Mouse (Mus musculus) frontal cortex, postnatal 10 days (tissue): Measurements from ENCODE around the gene Cd82.

Source experiments
- DNase-seq, 2 experiments: peaks; one replicate each; pipeline ENCODE4 v3.0.0; 2022; ENCODE audit warnings: low spot score in 2 of 2, mixed read lengths in 1 of 2

Gene Cd82

GRCm38 (mm10) chr2:93462760-93463159, at the start of gene Cd82:
Gene Cd82, minus strand, starts transcription at chr2:93463140.
- no peak for DNase-seq

GRCm38 (mm10) chr2:93512130-93512529, 49.2 kb upstream of the Cd82 start:
- no peak for DNase-seq

GRCm38 (mm10) chr2:93510839-93511238, 47.9 kb upstream of the Cd82 start:
- peak in 1 of 2 experiments; percentile 40 for DNase-seq

DNA sequence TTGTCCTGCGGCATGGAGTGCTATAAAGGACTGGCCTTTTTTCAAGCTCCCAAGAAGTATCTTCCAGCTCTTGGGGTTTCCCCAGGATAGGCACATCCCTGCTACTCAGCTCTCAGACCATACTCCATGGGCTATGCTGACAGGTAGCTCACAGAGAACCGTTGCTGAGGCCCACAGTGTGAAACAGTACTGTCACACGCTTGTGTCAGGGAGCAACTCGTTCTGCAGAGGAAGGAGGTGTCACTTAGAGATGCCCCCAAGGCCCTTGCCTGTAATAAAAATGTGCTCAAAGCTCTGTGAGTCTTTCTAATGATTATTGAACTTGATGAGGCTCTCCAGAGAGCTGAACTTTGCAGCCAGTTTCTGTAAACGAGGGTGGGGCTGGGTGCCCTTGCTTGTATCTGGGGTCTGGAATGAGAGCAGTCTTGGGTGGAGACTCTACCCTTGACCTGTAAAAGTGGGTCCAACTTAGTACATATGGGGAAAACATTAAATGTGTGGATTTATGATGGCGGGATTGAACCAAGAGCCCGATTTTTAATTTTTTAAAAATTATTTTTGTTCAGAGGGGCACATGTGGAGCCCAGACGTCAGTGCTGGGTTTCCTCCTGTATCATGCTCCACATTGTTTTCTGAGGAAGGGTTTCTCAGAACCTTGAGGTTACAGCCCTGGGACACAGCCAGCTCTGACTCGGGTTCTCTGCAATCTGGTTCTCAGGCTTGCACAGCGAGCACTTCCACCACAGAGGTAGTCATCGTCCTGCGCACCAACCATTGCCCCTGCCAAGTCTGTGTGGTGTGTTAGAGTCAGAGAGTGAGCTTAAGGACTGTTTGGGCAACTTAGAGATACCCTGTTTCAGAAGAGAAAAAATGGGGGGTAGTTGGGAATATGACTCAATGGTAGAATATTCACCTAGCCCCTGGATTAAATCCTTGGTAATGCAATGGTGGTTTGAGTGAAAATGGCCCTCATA, 47.1 kb upstream of the Cd82 start:
- no peak for DNase-seq

DNA sequence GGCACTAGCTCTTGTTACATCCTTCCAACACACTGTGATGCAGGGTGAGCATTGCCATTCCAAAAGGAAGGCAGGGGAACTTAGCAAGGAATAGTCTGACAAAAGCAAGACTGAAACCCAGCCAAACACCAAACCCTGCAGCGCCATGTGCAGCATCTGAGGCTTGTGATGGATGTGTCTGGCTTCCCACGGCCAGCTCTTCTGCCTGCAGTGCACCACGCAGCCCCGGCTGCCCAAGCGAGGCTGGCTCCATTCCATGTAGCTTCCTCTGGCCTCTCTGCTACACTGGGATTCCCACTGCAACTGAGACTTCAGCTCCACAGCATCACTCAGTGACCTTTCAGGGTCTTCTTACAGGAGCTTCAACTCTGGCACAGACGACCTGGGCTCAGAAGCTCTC, 42.2 kb upstream of the Cd82 start:
- no peak for DNase-seq

GRCm38 (mm10) chr2:93503353-93503752, 40.4 kb upstream of the Cd82 start:
- DNase-seq: no peak

- no peak for DNase-seq
These were observed 38.4 kb upstream of the Cd82 start for GRCm38 (mm10) chr2:93501303-93501702.

DNA sequence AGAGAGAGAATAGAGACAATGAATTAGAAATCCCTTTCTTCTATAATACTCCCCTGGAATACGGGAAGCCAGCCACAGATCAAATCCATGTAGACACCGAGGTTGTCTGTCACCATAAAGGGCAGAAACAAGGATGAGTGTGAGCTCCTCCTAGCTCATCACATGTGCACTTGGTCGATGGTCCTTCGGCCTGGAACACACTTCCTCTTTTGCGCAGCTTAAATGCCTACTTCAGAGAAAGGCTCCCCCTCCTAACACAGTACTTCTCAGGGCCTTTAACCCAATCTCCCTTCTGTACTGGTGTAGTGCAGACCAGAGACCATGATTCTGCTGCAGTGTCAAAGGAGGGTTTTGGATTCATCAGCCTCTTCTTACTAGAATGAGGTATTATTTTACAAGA, 34.3 kb upstream of the Cd82 start:
- DNase-seq: no peak

GRCm38 (mm10) chr2:93495170-93495569, 32.2 kb upstream of the Cd82 start:
- DNase-seq: no peak

DNA sequence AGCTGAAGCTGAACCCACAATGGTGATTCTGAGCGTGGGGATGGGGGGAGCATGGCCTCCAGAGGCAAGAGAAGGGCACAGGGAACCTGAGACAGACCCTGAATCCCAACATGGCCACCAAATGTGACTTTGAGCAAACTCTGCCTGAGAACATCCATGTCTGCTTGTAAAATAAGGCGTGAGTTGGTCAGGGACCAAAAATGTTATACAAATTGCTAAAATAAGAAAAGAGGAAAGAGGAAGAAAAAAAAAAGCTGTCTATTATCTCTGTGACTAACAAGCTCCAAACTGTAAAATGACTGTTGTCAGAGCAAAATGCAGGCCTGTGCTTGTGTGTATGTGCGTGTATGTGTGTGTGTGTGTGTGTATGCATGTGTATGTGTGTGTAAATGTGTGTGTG, 30.6 kb upstream of the Cd82 start:
- no peak for DNase-seq

GRCm38 (mm10) chr2:93490516-93490915, 27.6 kb upstream of the Cd82 start:
- DNase-seq: no peak

DNA sequence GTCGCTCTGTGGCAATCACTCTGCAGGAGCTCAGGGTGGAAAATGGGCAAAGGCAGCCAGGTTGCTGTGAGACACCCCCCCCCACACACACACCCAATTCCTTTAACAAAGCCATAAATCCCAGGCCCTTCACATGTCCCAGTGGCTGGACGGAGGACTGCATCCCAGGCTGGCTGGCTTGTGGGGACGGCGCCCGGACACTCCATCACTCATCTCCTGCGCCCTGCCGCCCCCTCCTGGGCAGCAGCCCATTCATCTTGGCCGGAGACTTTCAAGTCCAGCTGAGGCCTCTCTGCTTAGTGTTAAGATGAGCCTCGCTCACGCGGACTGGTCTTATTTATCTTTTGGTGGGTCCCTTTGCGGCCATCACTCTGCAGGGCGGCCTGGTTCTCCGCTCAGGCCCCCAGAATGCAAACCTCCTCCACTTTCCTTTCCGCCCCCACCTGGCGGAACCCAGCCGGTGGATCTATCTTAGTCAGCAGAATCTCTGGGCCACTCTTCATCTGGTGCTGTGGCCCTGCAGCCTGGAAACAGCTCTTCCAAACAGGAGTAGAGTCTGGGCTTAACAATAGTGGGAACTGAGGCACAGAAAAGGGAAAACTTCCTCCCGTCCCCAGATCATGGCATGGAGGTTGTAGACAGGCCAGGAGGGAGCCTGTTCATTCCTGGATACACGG, 26.1 kb upstream of the Cd82 start:
- DNase-seq: no peak

- DNase-seq: no peak
These were observed 22.5 kb upstream of the Cd82 start for GRCm38 (mm10) chr2:93485459-93485858.

DNA sequence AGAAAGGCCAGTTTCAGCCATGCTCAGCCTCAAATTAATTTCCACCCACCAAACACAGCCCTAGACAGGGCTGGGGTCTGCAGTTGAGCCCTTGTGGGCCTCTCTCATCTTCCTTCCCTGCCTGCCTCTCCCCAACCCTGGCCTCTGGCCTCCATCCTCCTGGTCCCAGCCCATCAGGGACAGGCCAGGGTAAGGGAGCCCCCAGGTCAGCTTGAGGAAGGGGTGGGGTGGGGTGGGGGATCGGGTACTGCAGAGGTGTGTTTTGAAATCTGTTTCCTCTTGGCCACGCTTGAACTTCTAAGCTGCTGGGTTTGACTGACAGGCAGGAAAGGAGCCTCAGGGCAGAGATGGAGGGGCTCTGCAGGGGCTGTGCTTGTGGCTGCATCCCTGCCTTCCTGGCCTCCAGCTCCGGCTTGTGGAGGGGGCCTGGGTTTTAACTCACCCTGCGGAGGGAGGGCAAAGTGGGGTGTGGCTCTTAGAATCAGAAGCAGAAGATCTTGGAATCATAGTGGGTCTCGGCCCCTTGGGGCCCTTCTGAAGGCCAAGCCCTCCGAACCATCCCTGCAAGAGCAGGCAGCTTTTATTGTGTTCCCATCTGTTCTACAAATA, 19.2 kb upstream of the Cd82 start:
- DNase-seq: no peak

DNA sequence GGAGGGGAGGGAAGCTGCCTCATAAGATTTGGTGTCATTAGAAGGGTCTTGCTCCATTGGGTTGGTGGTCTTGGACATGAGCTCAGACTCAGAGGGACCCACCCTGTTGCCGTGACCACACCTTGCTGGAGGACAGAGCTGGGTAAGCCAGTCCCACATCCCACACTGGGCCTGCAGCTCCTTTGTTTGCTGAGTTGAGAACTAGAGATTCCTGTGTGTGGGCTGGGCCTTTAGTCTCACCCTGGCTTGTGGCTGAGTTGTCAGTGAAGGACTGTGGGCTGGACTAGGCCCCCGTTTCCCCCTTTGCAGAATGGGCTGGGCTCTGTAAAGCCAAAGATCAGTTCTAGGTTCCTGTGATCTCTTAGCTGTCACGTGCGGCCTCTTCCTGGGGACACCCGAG, 15.8 kb upstream of the Cd82 start:
- no peak for DNase-seq

GRCm38 (mm10) chr2:93477519-93477918, 14.6 kb upstream of the Cd82 start:
- peak in 1 of 2 experiments; percentile 44 for DNase-seq

GRCm38 (mm10) chr2:93476487-93476886, 13.5 kb upstream of the Cd82 start:
- no peak for DNase-seq

DNA sequence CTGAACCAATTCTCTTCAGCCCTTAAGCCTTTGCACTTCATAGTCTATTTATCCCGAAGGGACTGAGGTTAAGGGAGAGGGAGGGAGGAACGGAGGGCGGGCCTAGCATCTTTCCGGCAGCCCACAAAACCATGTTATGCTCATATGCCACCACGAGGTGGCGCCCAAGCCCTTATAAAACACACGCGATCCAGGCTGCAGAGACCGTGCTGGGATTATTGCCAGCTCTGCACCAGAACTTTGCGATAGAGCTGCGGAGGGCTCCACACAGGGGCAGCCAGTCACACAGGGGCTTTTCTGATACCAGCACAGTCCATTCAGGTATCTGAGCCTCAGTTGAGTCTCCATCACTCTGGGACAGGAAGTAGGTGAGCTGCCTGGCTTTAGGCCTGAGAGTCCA, 12.1 kb upstream of the Cd82 start:
- peak; percentile 79 to 90 for DNase-seq

DNA sequence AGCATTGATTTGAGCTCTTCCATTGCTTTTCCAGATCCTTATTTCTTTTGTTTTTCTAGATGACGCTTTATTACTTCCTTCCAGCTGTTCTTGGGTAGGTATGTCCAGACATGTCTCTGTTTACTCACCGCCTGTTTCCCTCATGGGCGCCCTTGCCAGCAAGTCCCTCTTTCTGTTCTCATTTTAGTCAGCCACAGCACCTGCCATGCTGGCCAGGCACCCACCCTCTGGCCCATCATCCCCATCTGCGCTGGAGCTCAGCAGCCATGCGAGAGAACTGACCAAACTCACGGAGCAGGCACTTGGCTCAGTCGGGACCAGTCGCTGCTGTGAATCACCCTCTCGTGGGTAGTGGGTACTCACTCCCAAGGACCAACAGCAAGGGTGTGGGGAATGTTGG, 11.0 kb upstream of the Cd82 start:
- DNase-seq: no peak

- DNase-seq: peak in 1 of 2 experiments; percentile 71
These were observed 8.1 kb upstream of the Cd82 start for GRCm38 (mm10) chr2:93470849-93471576.

- peak in 1 of 2 experiments; percentile 49 for DNase-seq
These were observed 7.2 kb upstream of the Cd82 start for GRCm38 (mm10) chr2:93470127-93470526.

DNA sequence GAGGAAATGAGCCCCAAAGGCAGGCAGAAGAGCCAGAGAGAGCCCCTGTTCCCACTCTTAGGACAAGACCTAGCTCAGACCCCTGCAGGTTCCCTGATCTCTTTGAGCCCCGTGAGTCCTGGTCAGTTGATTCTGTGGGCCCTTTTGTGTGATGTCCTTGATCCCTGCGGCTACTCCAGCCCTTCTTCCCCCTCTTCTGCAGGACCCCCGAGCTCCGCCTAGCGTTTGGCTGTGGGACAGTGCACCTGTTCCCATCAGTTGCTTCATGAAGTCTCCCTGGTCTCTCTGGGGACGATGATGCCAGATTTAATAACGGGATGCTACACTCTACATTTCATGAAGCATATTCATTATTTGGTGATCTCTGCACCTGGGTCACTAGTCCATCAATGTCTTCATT, 6.2 kb upstream of the Cd82 start:
- no peak for DNase-seq
